Mouse (Mus musculus) midbrain, embryonic 14.5 days (tissue): Measurements from ENCODE around the gene Arf1. TPM values are rescaled to one million over a fixed set of nuclear protein-coding genes. Genes with fewer than 3 reads are reported as not detected.

Experiments used
- ATAC-seq: fragments of 200-750 bp; cut with Nextera tagmentation; 2 replicates; pipeline ENCODE4 v1.8.0; 2017; ENCODE audit warnings: moderate number of reproducible peaks, moderate library complexity; ENCODE audit not compliant: low FRiP score, low TSS enrichment
- DNase-seq: peaks from one replicate; pipeline ENCODE4 v3.0.0-alpha.2; 2015
- H3K27ac ChIP-seq: fragments of 300-500 bp; sonication (generic); replicated peaks from 2 replicates; pipeline ENCODE4 v1.5.1; 2014; ENCODE audit warnings: mild to moderate bottlenecking, low read depth, low read length, moderate library complexity
- H3K27me3 ChIP-seq: fragments of 300-500 bp; sonication (generic); 2 replicates; pipeline ENCODE4 v1.6.1; 2014; ENCODE audit warnings: low read length, control low read depth, mixed read lengths; ENCODE audit not compliant: control insufficient read depth, insufficient read depth
- H3K36me3 ChIP-seq: fragments of 300-500 bp; sonication (generic); 2 replicates; pipeline ENCODE4 v1.6.1; 2014; ENCODE audit warnings: low read length, control low read depth; ENCODE audit not compliant: control insufficient read depth, insufficient read depth
- H3K4me1 ChIP-seq: fragments of 300-500 bp; sonication (generic); 2 replicates; pipeline ENCODE4 v1.6.1; 2014; ENCODE audit warnings: mild to moderate bottlenecking, antibody characterized with exemption, low read length, control low read depth; ENCODE audit not compliant: control insufficient read depth, insufficient read depth
- H3K4me2 ChIP-seq: fragments of 300-500 bp; sonication (generic); 2 replicates; pipeline ENCODE4 v1.6.1; 2014; ENCODE audit warnings: mild to moderate bottlenecking, low read length, moderate library complexity
- H3K4me3 ChIP-seq: fragments of 300-500 bp; sonication (generic); replicated peaks from 2 replicates; pipeline ENCODE4 v1.5.1; 2014; ENCODE audit warnings: low read depth, low read length
- H3K9ac ChIP-seq: fragments of 300-500 bp; sonication (generic); replicated peaks from 2 replicates; pipeline ENCODE4 v1.6.1; 2014; ENCODE audit warnings: mild to moderate bottlenecking, low read length, moderate library complexity
- H3K9me3 ChIP-seq: fragments of 300-500 bp; sonication (generic); 2 replicates; pipeline ENCODE4 v1.6.1; 2016; ENCODE audit warnings: low read length, control low read depth, mixed read lengths; ENCODE audit not compliant: control insufficient read depth
- WGBS: fragments of 180-500 bp; shearing (Covaris S2); extraction: QIAGEN DNeasy Blood & Tissue Kit; methylation state at CpG from one replicate; pipeline ENCODE4 v1.1.7; 2014; 5-methylcytosine and 5-hydroxymethylcytosine counted together
- polyA plus RNA-seq: library from polyadenylated mRNA; unstranded; fragments of >200 nt; fragmentation: Nextera tagmentation; extraction: Ambion mirVana; gene quantifications from 2 replicates; pipeline ENCODE4 v1.2.1, GENCODE M21; 2014

Gene Arf1
- polyA plus RNA-seq, 1 experiment from 2014 or later, result 613 TPM

DNA sequence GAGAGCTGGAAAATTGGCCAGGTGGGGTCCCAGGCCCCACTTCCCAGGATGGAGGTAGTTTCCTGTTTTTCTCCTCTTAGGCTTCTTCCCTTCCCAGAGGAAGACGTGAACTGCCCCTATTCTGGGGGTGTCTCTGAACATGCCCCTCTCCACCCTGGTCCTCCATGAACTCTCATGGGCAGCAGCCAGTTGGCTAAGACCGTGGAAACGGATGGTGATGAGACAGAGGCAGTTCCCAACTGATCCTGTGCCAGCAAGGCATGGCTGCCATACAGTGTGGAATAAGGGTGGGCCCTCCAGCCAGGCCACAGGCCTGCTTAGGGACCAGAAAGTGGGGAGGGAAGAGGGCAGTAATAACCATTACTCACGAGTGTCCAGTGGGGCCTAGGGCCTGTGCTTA is 57.5 kb downstream of the Arf1 start:
- 70% methylated on average over 4 of the region's 4 CpGs for WGBS
- Histone ChIP-seq H3K36me3 (no peaks in the 10 kb centered on the region), H3K4me1 (no peaks in the 10 kb centered on the region), H3K4me3 (no peak overlapping the region), H3K27me3 (peaks cover 12% of the 10 kb centered on the region), H3K4me2 (no peak overlapping the region), H3K9ac (no peak overlapping the region), H3K27ac (no peak overlapping the region), H3K9me3 (no peaks in the 10 kb centered on the region)
- ATAC-seq (no peak), DNase-seq (no peak)

DNA sequence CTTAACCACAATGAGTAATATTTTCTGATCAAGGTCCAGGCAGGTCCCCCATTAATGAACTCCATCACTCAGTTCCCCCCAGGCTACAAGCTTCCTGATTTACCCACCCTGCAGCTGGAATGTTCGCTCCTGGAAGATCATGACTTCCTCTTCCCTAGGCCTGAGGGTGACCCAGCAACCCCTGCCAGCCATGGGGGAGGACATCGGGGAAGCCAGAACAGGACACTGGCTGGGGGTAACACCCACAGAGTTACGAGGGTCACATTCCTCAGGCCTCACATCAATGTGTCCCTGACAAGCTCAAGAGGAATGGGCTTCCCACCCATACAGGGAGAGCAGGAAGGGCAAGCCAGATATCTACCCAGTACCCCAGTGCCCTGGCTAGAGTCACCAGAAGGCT is 58.3 kb downstream of the Arf1 start:
- H3K27me3 ChIP-seq, result peaks cover 5% of the 10 kb centered on the region; the same call in 1 of the 2 replicates
- DNase-seq, result no peak
- 78% methylated on average over 3 of the region's 3 CpGs for WGBS
- H3K27ac ChIP-seq, result no peak overlapping the region
- no peaks in the 10 kb centered on the region for H3K4me1 ChIP-seq
- H3K9ac ChIP-seq, result no peak overlapping the region
- H3K9me3 ChIP-seq, result no peaks in the 10 kb centered on the region
- ATAC-seq, result no peak
- H3K4me2 ChIP-seq, result no peak overlapping the region
- H3K36me3 ChIP-seq, result no peaks in the 10 kb centered on the region
- H3K4me3 ChIP-seq, result no peak overlapping the region

DNA sequence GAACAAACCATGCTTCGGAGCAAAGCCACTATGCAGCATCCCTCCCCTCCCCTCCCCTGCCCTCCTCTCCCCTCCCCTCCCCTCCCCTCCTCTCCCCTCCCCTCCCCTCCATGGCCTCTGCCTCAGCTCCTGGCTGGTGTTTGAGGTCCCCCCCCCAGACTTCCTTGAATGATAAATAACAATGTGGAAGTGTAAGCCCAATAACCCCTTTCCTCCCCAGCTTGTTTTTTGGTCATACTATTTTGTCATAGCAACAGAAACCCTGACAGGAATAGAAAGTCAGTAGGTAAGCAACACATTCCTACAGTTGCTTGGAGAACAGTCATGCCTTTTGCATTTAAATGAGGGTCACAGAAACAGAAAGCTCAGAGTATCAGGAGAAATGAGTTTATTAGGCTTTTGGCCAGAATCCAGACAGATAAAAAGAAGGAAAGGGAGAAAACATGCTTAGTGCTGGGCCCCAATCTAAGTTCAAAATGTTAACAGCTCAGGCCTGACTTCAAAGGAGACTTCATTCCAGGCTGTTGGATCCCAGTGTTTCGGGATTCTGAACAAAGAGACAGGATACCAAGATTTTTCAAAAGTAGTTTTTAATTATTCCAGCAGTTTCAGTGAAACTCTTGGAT is 62.3 kb downstream of the Arf1 start:
- Histone ChIP-seq H3K27me3 (no peaks in the 10 kb centered on the region), H3K4me2 (no peak overlapping the region), H3K9me3 (no peaks in the 10 kb centered on the region), H3K36me3 (peaks cover 2% of the 10 kb centered on the region; the same call in 1 of the 2 replicates), H3K4me3 (no peak overlapping the region), H3K9ac (no peak overlapping the region), H3K27ac (no peak overlapping the region), H3K4me1 (peaks cover 19% of the 10 kb centered on the region)
- no peak for ATAC-seq
- 45% methylated on average over 2 of the region's 2 CpGs for WGBS
- peak; percentile 22 for DNase-seq

DNA sequence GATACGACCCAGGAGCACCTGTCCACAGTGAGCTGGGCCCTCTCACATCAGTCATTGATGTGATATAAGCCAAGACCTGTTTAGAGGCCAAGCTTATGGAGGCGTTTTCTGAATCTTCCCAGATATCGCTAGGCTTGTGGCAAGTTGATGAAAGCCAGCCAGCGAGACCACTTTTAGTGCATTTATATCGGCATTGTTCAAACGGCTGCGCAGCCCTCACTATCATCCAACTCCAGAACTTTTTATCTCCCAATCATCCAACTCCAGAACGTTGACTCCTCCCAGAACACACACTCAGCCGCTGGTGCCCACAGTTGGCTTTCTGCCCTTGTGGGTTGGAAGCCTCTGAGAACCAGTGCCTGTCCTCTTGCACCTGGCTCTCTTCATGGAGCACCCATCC is 63.7 kb downstream of the Arf1 start:
- ATAC-seq, result no peak

DNA sequence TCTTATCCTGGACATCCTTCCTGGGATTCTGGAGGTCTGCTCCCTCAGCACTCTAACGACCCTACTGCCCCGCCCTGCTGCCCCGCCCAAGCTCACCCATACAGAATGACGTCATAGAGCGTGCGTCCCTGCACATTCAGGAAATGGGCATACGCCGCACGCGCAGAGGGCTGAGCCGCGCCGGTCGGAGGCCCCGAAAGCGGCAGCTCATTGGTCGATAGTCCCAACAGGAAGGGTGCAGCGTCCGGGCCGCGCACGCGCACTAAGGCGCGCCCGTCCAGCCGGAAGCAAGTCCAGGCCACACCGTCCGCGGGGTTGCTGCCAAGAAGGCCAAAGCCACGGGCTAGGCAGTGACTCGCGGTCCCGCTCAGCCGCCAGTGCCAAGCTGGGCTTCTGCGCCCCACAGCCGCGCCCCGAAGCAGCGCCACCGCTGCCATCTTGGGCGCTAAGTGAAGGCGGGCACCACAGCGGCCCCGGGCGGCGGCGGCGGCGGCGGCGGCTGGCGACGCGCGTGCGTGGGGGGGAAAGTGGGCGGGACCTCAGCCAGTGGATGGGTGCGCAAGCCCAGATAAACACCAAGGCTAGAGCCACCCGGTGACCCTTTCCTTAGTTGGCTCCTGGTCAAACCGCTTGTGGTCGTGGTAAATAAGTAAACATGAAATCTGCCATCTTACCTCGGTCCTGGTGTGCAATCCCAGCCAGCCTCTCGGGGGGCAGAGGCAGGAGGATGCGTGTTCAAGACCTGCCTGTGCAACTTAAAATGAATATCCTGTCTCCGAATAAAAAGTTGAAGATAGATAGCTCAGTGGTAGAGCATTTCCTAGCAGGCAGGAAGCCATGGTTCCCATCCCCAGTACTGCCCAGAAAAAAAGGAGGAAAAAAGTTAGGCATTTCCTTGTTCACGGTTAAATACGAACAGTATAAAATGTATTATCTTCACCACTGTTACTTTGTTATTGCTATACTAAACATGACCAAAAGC is 64.5 kb downstream of the Arf1 start, which contains the start of gene Iba57:
Gene Iba57 (minus strand): TSS at position 485 of the 982 bp plus-strand sequence.
- peak; percentile 99 for DNase-seq
- WGBS, result 3% methylated on average over 62 of the region's 68 CpGs
- H3K36me3 ChIP-seq, result peaks cover 4% of the 10 kb centered on the region
- peak within 1 kb of the TSS; percentile 80 for H3K9ac ChIP-seq
- H3K4me1 ChIP-seq, result peaks cover 19% of the 10 kb centered on the region
- peak within 1 kb of the TSS; percentile 99 for H3K27ac ChIP-seq
- H3K27me3 ChIP-seq, result no peaks in the 10 kb centered on the region
- peak within 1 kb of the TSS; percentile 78 for H3K4me2 ChIP-seq
- H3K4me3 ChIP-seq, result peak within 1 kb of the TSS; percentile 72
- no peaks in the 10 kb centered on the region for H3K9me3 ChIP-seq
- ATAC-seq, result peak; percentile 99

More for the DNA sequence above, 63.7 kb downstream of the Arf1 start:
- Histone ChIP-seq H3K4me3 (no peak overlapping the region), H3K4me2 (peak overlapping the region; percentile 78), H3K36me3 (peaks cover 2% of the 10 kb centered on the region; the same call in 1 of the 2 replicates), H3K9ac (no peak overlapping the region), H3K4me1 (peaks cover 19% of the 10 kb centered on the region), H3K27me3 (no peaks in the 10 kb centered on the region), H3K27ac (peak overlapping the region; percentile 99; the same call in 1 of the 2 replicates), H3K9me3 (no peaks in the 10 kb centered on the region)
- 89% methylated on average over 9 of the region's 9 CpGs for WGBS
- DNase-seq, result no peak

DNA sequence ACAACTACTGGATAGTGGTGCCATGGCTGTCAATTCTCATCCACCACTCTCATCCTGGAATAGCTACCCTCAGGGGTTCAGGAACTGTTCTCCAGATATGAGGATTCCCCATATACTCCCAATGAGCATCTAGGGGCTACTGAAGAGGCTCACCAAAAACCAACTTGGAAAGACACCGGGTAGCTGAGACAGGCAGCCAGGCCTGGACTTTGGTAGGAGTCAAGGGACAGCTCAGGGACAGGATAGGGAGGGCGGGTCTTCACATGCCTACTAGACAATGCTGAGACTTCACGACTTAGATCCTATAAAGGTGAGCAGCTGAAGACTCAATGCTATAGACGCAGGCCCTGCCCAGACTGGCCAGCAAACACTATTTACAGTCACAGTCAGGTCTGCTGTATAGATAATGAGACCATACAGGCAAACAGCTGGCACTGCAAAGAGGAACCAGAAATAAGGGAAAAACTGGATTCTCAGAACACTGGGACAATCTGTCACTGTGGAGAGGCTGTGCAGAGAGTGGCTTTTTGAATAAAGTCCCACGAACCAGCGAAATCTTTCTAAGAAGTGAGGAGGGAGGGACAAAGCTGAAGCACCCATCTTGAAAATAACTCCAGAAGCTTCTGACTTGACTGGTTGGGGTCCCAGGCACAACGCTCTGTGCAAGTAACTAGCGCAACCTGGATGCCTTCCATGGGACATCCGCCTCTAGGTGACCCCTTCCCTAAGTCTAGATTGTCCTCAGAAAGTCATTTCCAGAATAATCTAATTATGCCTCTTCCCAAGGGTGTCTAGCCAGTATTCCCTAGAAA is 65.4 kb downstream of the Arf1 start:
- Histone ChIP-seq H3K27ac (peak overlapping the region; percentile 99), H3K9ac (peak overlapping the region; percentile 80), H3K27me3 (no peaks in the 10 kb centered on the region), H3K4me3 (peak overlapping the region; percentile 72), H3K36me3 (peaks cover 13% of the 10 kb centered on the region), H3K4me1 (peaks cover 19% of the 10 kb centered on the region), H3K4me2 (peak overlapping the region; percentile 78), H3K9me3 (no peaks in the 10 kb centered on the region)
- WGBS, result 60% methylated on average over 9 of the region's 9 CpGs
- DNase-seq (no peak), ATAC-seq (no peak; the same call in 1 of the 2 replicates)

Other genes with a start within 250 kb of the Arf1 start
- gene Obscn, start 91.9 kb downstream of the Arf1 start, polyA plus RNA-seq, result 0.37 and 0.43 TPM in 2 replicates
- gene Iba57, start 64.5 kb downstream of the Arf1 start, polyA plus RNA-seq, result 3.1 and 6.3 TPM in 2 replicates
- gene Gjc2, start 45.1 kb downstream of the Arf1 start, polyA plus RNA-seq, result 0.18 TPM in 1 of 2 replicates, not detected in the other
- 205 and 261 TPM in 2 replicates for gene Guk1, start 36.1 kb downstream of the Arf1 start, polyA plus RNA-seq
- gene Mrpl55, start 25.8 kb downstream of the Arf1 start, polyA plus RNA-seq, result 87.7 and 108 TPM in 2 replicates
- 23.7 and 26.7 TPM in 2 replicates for gene 2310033P09Rik, start 19.9 kb downstream of the Arf1 start, polyA plus RNA-seq
- gene Wnt3a, start 62.5 kb upstream of the Arf1 start, polyA plus RNA-seq, result 0.43 and 0.46 TPM in 2 replicates
- 1.6 and 1.7 TPM in 2 replicates for gene Wnt9a, start 78.7 kb upstream of the Arf1 start, polyA plus RNA-seq
- 0.17 TPM in 1 of 2 replicates, not detected in the other for gene Prss38, start 147.4 kb upstream of the Arf1 start, polyA plus RNA-seq
- 15.4 and 16.6 TPM in 2 replicates for gene Jmjd4, start 221.8 kb upstream of the Arf1 start, polyA plus RNA-seq
- 525 and 579 TPM in 2 replicates for gene Snap47, start 222.9 kb upstream of the Arf1 start, polyA plus RNA-seq
- gene Zfp867, start 244.2 kb upstream of the Arf1 start, polyA plus RNA-seq, result 16.8 and 18.3 TPM in 2 replicates